Mouse (Mus musculus): ENCODE results near the gene Ltbp1. TPM values are rescaled to one million over a fixed set of nuclear protein-coding genes. Genes with fewer than 3 reads are reported as not detected.

Ltbp1 gene
- polyA plus RNA-seq, 1 experiment from 2014 or later, result 6.7 TPM

DNA sequence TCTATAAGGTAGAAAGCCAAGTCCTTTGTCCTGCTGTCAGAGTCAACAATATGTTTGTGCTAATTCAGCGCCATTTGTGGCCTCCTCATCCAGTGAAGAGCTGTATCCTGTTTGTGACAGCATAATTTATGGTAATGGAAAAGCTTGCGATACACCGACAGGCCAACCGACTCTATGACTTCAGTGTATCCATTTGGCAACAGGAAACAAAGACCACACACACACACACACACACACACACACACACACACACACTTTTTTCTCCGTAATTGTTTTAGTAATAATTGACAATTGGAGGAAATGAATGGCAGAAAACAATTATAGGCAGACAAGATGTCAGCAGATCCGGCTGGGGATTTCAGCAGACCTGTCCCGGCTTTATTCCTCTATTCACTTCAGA is 435.3 kb downstream of the Ltbp1 start:
- Histone ChIP-seq H3K4me1 (no peaks in the 10 kb centered on the region), H3K27ac (replicated peaks) (0 out of 2 replicates have a peak overlapping the region, but pooled peaks have one; percentile 5), H3K9me3 (no peaks in the 10 kb centered on the region), H3K36me3 (no peaks in the 10 kb centered on the region), H3K4me2 (replicated peaks) (no peak overlapping the region), H3K9ac (replicated peaks) (no peak overlapping the region), H3K27me3 (no peaks in the 10 kb centered on the region), H3K4me3 (no peak overlapping the region)
- 72% methylated on average over 7 of the region's 7 CpGs for WGBS
- ATAC-seq (ENCODE audit: low FRiP score, low read depth), result 0 out of 2 replicates have a peak, but pooled peaks have one; percentile 36

DNA sequence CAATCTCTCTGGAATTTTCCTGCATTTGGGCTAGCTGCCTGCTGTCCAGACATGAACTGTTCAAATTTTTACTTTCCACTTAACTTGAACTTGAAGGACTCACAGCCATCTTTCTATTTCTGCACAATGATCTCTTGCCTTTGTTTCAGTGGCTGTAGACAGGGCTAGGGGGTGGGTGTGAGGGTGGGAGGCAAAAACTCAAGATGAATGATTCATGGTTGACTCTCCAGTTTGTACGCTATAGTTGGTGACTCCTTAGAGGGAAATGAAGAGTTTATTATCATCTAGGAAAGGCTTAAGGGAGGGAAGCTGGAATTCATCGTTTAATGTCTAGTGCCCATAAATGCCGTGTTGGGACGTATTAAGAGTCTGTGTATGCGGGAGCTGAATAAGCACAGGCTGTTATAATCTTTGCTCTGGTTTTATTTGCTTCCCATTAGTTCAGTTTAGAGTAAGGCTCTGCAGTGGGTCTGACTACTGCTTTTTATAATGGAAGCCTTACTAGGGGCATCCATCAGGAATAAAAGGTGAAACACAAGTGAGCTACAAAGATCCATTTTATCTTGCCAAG is 436.0 kb downstream of the Ltbp1 start:
- no peak overlapping the region for H3K27ac ChIP-seq (replicated peaks)
- no peaks in the 10 kb centered on the region for H3K36me3 ChIP-seq
- WGBS, result 76% methylated on average over 5 of the region's 5 CpGs
- no peaks in the 10 kb centered on the region for H3K9me3 ChIP-seq
- H3K27me3 ChIP-seq, result no peaks in the 10 kb centered on the region
- no peak overlapping the region for H3K9ac ChIP-seq (replicated peaks)
- H3K4me1 ChIP-seq, result no peaks in the 10 kb centered on the region
- H3K4me2 ChIP-seq (replicated peaks), result no peak overlapping the region
- no peak for ATAC-seq (ENCODE audit: low FRiP score, low read depth)
- H3K4me3 ChIP-seq, result no peak overlapping the region
